Mouse (Mus musculus) liver, embryonic 15.5 days (tissue): ENCODE results near the gene Aqr. TPM values are rescaled to one million over a fixed set of nuclear protein-coding genes. Genes with fewer than 3 reads are reported as not detected.

Source experiments
- ATAC-seq: fragments of 200-750 bp; cut with Nextera tagmentation; 2 replicates; pipeline ENCODE4 v1.8.0; 2017; ENCODE audit warnings: moderate number of reproducible peaks, mild to moderate bottlenecking, moderate library complexity; ENCODE audit not compliant: insufficient read depth
- H3K27ac ChIP-seq: fragments of 300-500 bp; sonication (generic); replicated peaks from 2 replicates; pipeline ENCODE4 v1.5.1; 2015; ENCODE audit warnings: mild to moderate bottlenecking, inconsistent platforms
- H3K27me3 ChIP-seq: fragments of 300-500 bp; sonication (generic); 2 replicates; pipeline ENCODE4 v1.6.1; 2015; ENCODE audit warnings: mild to moderate bottlenecking, inconsistent platforms
- H3K36me3 ChIP-seq: fragments of 300-500 bp; sonication (generic); replicated peaks from 2 replicates; pipeline ENCODE4 v1.6.1; 2015; ENCODE audit warnings: moderate library complexity, mild to moderate bottlenecking, inconsistent platforms
- H3K4me1 ChIP-seq: fragments of 300-500 bp; sonication (generic); replicated peaks from 2 replicates; pipeline ENCODE4 v1.6.1; 2015; ENCODE audit warnings: inconsistent platforms
- H3K4me2 ChIP-seq: fragments of 300-500 bp; sonication (generic); 2 replicates; pipeline ENCODE4 v1.6.1; 2015; ENCODE audit warnings: moderate library complexity, mild to moderate bottlenecking, inconsistent platforms
- H3K4me3 ChIP-seq: fragments of 300-500 bp; sonication (generic); replicated peaks from 2 replicates; pipeline ENCODE4 v1.5.1; 2015; ENCODE audit warnings: mild to moderate bottlenecking, inconsistent platforms
- H3K9ac ChIP-seq: fragments of 300-500 bp; sonication (generic); 2 replicates; pipeline ENCODE4 v1.6.1; 2015; ENCODE audit warnings: moderate library complexity, mild to moderate bottlenecking, inconsistent platforms
- H3K9me3 ChIP-seq: fragments of 300-500 bp; sonication (generic); replicated peaks from 2 replicates; pipeline ENCODE4 v1.6.1; 2016; ENCODE audit warnings: inconsistent platforms
- WGBS: fragments of 180-500 bp; shearing (Covaris S2); methylation state at CpG from one replicate; pipeline ENCODE4 v1.1.7; 2015; ENCODE audit warnings: mixed read lengths; ENCODE audit not compliant: insufficient replicate concordance; 5-methylcytosine and 5-hydroxymethylcytosine counted together
- polyA plus RNA-seq: library from polyadenylated mRNA; unstranded; fragments of >200 nt; fragmentation: Nextera tagmentation; extraction: Ambion mirVana; gene quantifications from 2 replicates; pipeline ENCODE4 v1.2.1, GENCODE M21; 2015

Aqr gene
- polyA plus RNA-seq, 1 experiment from 2014 or later: 18.9 TPM

- H3K36me3 ChIP-seq: peaks cover 72% of the 10 kb centered on the region
- 0 out of 2 replicates have a peak, but pooled peaks cover 3% of the 10 kb centered on the region for H3K4me1 ChIP-seq
- no peak overlapping the region for H3K4me3 ChIP-seq
- no peak for ATAC-seq
- H3K27ac ChIP-seq: no peak overlapping the region
- H3K9ac ChIP-seq: no peak overlapping the region
- no peak overlapping the region for H3K4me2 ChIP-seq
- no peaks in the 10 kb centered on the region for H3K9me3 ChIP-seq
- WGBS: 80% methylated on average over 3 of the region's 3 CpGs
- H3K27me3 ChIP-seq: no peaks in the 10 kb centered on the region
These were observed 84.4 kb downstream of the Aqr start for GRCm38 (mm10) chr2:114102471-114102870.

GRCm38 (mm10) chr2:114100834-114101233 lies 86.0 kb downstream of the Aqr start:
- Histone ChIP-seq H3K4me2 (no peak overlapping the region), H3K9me3 (no peaks in the 10 kb centered on the region), H3K9ac (no peak overlapping the region), H3K36me3 (peaks cover 65% of the 10 kb centered on the region), H3K4me3 (no peak overlapping the region), H3K4me1 (peaks cover 3% of the 10 kb centered on the region; the same call in 1 of the 2 replicates), H3K27ac (no peak overlapping the region), H3K27me3 (no peaks in the 10 kb centered on the region)
- 85% methylated on average over 9 of the region's 9 CpGs for WGBS
- ATAC-seq: no peak

GRCm38 (mm10) chr2:114099816-114100215 lies 87.0 kb downstream of the Aqr start:
- Histone ChIP-seq H3K4me2 (no peak overlapping the region), H3K4me1 (peaks cover 3% of the 10 kb centered on the region; the same call in 1 of the 2 replicates), H3K9me3 (no peaks in the 10 kb centered on the region), H3K36me3 (peaks cover 54% of the 10 kb centered on the region), H3K4me3 (no peak overlapping the region), H3K9ac (no peak overlapping the region), H3K27ac (no peak overlapping the region), H3K27me3 (no peaks in the 10 kb centered on the region)
- ATAC-seq: no peak
- WGBS: 52% methylated on average over 3 of the region's 3 CpGs

- no peak for ATAC-seq
- no peak overlapping the region for H3K9ac ChIP-seq
- H3K36me3 ChIP-seq: peaks cover 49% of the 10 kb centered on the region
- 83% methylated on average over 5 of the region's 5 CpGs for WGBS
- H3K4me1 ChIP-seq: peaks cover 3% of the 10 kb centered on the region; the same call in 1 of the 2 replicates
- no peaks in the 10 kb centered on the region for H3K27me3 ChIP-seq
- H3K27ac ChIP-seq: no peak overlapping the region
- H3K9me3 ChIP-seq: no peaks in the 10 kb centered on the region
- H3K4me2 ChIP-seq: no peak overlapping the region
- H3K4me3 ChIP-seq: no peak overlapping the region
These were observed 87.7 kb downstream of the Aqr start for GRCm38 (mm10) chr2:114099109-114099508.

- Histone ChIP-seq H3K4me1 (peaks cover 3% of the 10 kb centered on the region; the same call in 1 of the 2 replicates), H3K4me2 (no peak overlapping the region), H3K9ac (no peak overlapping the region), H3K36me3 (peaks cover 37% of the 10 kb centered on the region), H3K27ac (no peak overlapping the region), H3K4me3 (no peak overlapping the region), H3K9me3 (no peaks in the 10 kb centered on the region), H3K27me3 (no peaks in the 10 kb centered on the region)
- 17% methylated on average over 4 of the region's 4 CpGs for WGBS
- ATAC-seq: peak; percentile 40; the same call in 1 of the 2 replicates
These were observed 89.2 kb downstream of the Aqr start for GRCm38 (mm10) chr2:114097627-114098026.

GRCm38 (mm10) chr2:114096570-114096969 lies 90.3 kb downstream of the Aqr start:
- Histone ChIP-seq H3K4me3 (no peak overlapping the region), H3K27ac (no peak overlapping the region), H3K36me3 (peaks cover 27% of the 10 kb centered on the region), H3K27me3 (no peaks in the 10 kb centered on the region), H3K4me2 (no peak overlapping the region), H3K9me3 (no peaks in the 10 kb centered on the region), H3K4me1 (peaks cover 3% of the 10 kb centered on the region; the same call in 1 of the 2 replicates), H3K9ac (no peak overlapping the region)
- ATAC-seq: no peak
- WGBS: 18% methylated on average over 1 of the region's 1 CpGs

GRCm38 (mm10) chr2:114095348-114095747 lies 91.5 kb downstream of the Aqr start:
- H3K36me3 ChIP-seq: peaks cover 16% of the 10 kb centered on the region
- no peaks in the 10 kb centered on the region for H3K27me3 ChIP-seq
- H3K9me3 ChIP-seq: no peaks in the 10 kb centered on the region
- H3K4me1 ChIP-seq: peaks cover 3% of the 10 kb centered on the region; the same call in 1 of the 2 replicates
- H3K9ac ChIP-seq: no peak overlapping the region
- 32% methylated on average over 5 of the region's 5 CpGs for WGBS
- H3K27ac ChIP-seq: no peak overlapping the region
- no peak overlapping the region for H3K4me3 ChIP-seq
- ATAC-seq: no peak
- no peak overlapping the region for H3K4me2 ChIP-seq

GRCm38 (mm10) chr2:114094696-114095095 lies 92.1 kb downstream of the Aqr start:
- peaks cover 3% of the 10 kb centered on the region; the same call in 1 of the 2 replicates for H3K4me1 ChIP-seq
- no peak overlapping the region for H3K9ac ChIP-seq
- no peaks in the 10 kb centered on the region for H3K9me3 ChIP-seq
- H3K27ac ChIP-seq: no peak overlapping the region
- peaks cover 10% of the 10 kb centered on the region; the same call in 1 of the 2 replicates for H3K36me3 ChIP-seq
- no peaks in the 10 kb centered on the region for H3K27me3 ChIP-seq
- H3K4me3 ChIP-seq: no peak overlapping the region
- H3K4me2 ChIP-seq: no peak overlapping the region
- ATAC-seq: no peak
- 85% methylated on average over 1 of the region's 1 CpGs for WGBS

- no peaks in the 10 kb centered on the region for H3K9me3 ChIP-seq
- no peak overlapping the region for H3K4me3 ChIP-seq
- ATAC-seq: no peak
- WGBS: 68% methylated on average over 9 of the region's 9 CpGs
- H3K36me3 ChIP-seq: 0 out of 2 replicates have a peak, but pooled peaks cover 4% of the 10 kb centered on the region
- no peak overlapping the region for H3K9ac ChIP-seq
- no peaks in the 10 kb centered on the region for H3K27me3 ChIP-seq
- no peak overlapping the region for H3K27ac ChIP-seq
- no peaks in the 10 kb centered on the region; the same call in 1 of the 2 replicates for H3K4me1 ChIP-seq
- H3K4me2 ChIP-seq: no peak overlapping the region
These were observed 93.2 kb downstream of the Aqr start for GRCm38 (mm10) chr2:114093577-114093976.

- Histone ChIP-seq H3K4me3 (no peak overlapping the region), H3K27ac (no peak overlapping the region), H3K4me1 (no peaks in the 10 kb centered on the region), H3K36me3 (no peaks in the 10 kb centered on the region), H3K27me3 (no peaks in the 10 kb centered on the region), H3K9ac (no peak overlapping the region), H3K4me2 (no peak overlapping the region), H3K9me3 (no peaks in the 10 kb centered on the region)
- 0 out of 2 replicates have a peak, but pooled peaks have one; percentile 37 for ATAC-seq
- 67% methylated on average over 3 of the region's 3 CpGs for WGBS
These were observed 97.0 kb downstream of the Aqr start for GRCm38 (mm10) chr2:114089862-114090261.

GRCm38 (mm10) chr2:114087271-114087670 lies 99.6 kb downstream of the Aqr start:
- no peak overlapping the region for H3K27ac ChIP-seq
- 39% methylated on average over 1 of the region's 1 CpGs for WGBS
- no peak for ATAC-seq

GRCm38 (mm10) chr2:114071876-114072275 lies 114.9 kb downstream of the Aqr start:
- 70% methylated on average over 2 of the region's 2 CpGs for WGBS
- ATAC-seq: no peak
- H3K9me3 ChIP-seq: no peaks in the 10 kb centered on the region

More at GRCm38 (mm10) chr2:114087271-114087670, 99.6 kb downstream of the Aqr start:
- no peak overlapping the region for H3K9ac ChIP-seq
- H3K4me3 ChIP-seq: no peak overlapping the region
- no peaks in the 10 kb centered on the region for H3K4me1 ChIP-seq
- H3K27me3 ChIP-seq: no peaks in the 10 kb centered on the region
- no peaks in the 10 kb centered on the region for H3K36me3 ChIP-seq
- H3K9me3 ChIP-seq: no peaks in the 10 kb centered on the region
- no peak overlapping the region for H3K4me2 ChIP-seq

More at GRCm38 (mm10) chr2:114071876-114072275, 114.9 kb downstream of the Aqr start:
- no peaks in the 10 kb centered on the region for H3K36me3 ChIP-seq
- H3K4me1 ChIP-seq: no peaks in the 10 kb centered on the region
- H3K9ac ChIP-seq: no peak overlapping the region
- H3K27ac ChIP-seq: no peak overlapping the region
- no peak overlapping the region for H3K4me2 ChIP-seq
- H3K27me3 ChIP-seq: no peaks in the 10 kb centered on the region
- no peak overlapping the region for H3K4me3 ChIP-seq
